Mouse (Mus musculus): Measurements from ENCODE around the gene Adamts6. TPM values are rescaled to one million over a fixed set of nuclear protein-coding genes. Genes with fewer than 3 reads are reported as not detected.

Adamts6 gene
- polyA plus RNA-seq, 1 experiment: 1.7 TPM

- DNase-seq: no peak
- WGBS: 52% methylated on average over 7 of the region's 7 CpGs
- Histone ChIP-seq H3K4me3 (ENCODE audit: insufficient read depth, low read depth, low read length) (no peak overlapping the region), H3K36me3 (ENCODE audit: control insufficient read depth, insufficient read depth, low read length) (no peaks in the 10 kb centered on the region), H3K4me1 (ENCODE audit: control insufficient read depth, insufficient read depth, low read length) (no peaks in the 10 kb centered on the region), H3K27ac (ENCODE audit: insufficient read depth, low read depth, low read length) (no peak overlapping the region), H3K27me3 (replicated peaks; ENCODE audit: control insufficient read depth, insufficient read depth, low read length) (no peaks in the 10 kb centered on the region)
- TF ChIP-seq CTCF (conservative IDR thresholded peaks at IDR 0.05; ENCODE audit: insufficient read depth, insufficient read length, low read depth, low read length) (no peak), POLR2A (IDR thresholded peaks at IDR 0.05; ENCODE audit: low read depth, low read length) (no peak)
Measured at GRCm38 (mm10) chr13:104540861-104541398, 253.3 kb downstream of the Adamts6 start.

- Histone ChIP-seq H3K27me3 (replicated peaks; ENCODE audit: control insufficient read depth, insufficient read depth, low read length) (no peaks in the 10 kb centered on the region), H3K27ac (ENCODE audit: insufficient read depth, low read depth, low read length) (no peak overlapping the region), H3K36me3 (ENCODE audit: control insufficient read depth, insufficient read depth, low read length) (no peaks in the 10 kb centered on the region), H3K4me3 (ENCODE audit: insufficient read depth, low read depth, low read length) (no peak overlapping the region), H3K4me1 (ENCODE audit: control insufficient read depth, insufficient read depth, low read length) (no peaks in the 10 kb centered on the region)
- TF ChIP-seq POLR2A (IDR thresholded peaks at IDR 0.05; ENCODE audit: low read depth, low read length): no peak
- TF ChIP-seq CTCF (conservative IDR thresholded peaks at IDR 0.05; ENCODE audit: insufficient read depth, insufficient read length, low read depth, low read length): no peak
- DNase-seq: no peak
- 78% methylated on average over 10 of the region's 10 CpGs for WGBS
Measured at GRCm38 (mm10) chr13:104542123-104542758, 254.6 kb downstream of the Adamts6 start.

DNA sequence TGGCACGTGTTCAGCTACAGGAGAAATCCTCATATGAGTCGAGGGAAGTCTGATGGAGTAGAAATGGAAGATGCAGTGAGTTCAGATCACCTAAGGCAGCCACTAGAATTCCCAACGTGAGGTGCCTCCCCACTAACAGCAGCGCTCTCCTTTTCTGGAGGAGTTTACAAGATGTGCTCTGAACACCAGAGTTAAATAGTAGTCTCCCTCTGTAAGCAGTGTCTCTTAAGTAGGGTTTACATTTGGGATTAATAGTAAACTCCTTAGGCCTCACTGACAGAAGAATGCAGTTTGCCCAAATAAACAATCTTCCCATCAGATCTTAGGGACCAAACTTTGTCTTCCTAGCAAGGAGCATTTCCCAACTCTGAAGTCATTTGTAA, 255.1 kb downstream of the Adamts6 start:
- H3K4me1 ChIP-seq (ENCODE audit: control insufficient read depth, insufficient read depth, low read length): no peaks in the 10 kb centered on the region
- WGBS: 72% methylated on average over 4 of the region's 4 CpGs
- H3K27ac ChIP-seq (ENCODE audit: insufficient read depth, low read depth, low read length): no peak overlapping the region
- H3K27me3 ChIP-seq (replicated peaks; ENCODE audit: control insufficient read depth, insufficient read depth, low read length): no peaks in the 10 kb centered on the region
- DNase-seq: no peak
- H3K36me3 ChIP-seq (ENCODE audit: control insufficient read depth, insufficient read depth, low read length): no peaks in the 10 kb centered on the region
- no peak overlapping the region for H3K4me3 ChIP-seq (ENCODE audit: insufficient read depth, low read depth, low read length)
- TF ChIP-seq POLR2A (IDR thresholded peaks at IDR 0.05; ENCODE audit: low read depth, low read length) (no peak), CTCF (conservative IDR thresholded peaks at IDR 0.05; ENCODE audit: insufficient read depth, insufficient read length, low read depth, low read length) (no peak)

Other genes starting within 250 kb of the Adamts6 start
- 10.7 and 11.3 TPM in 2 replicates for gene Nln, start 178.2 kb upstream of the Adamts6 start, polyA plus RNA-seq (2012; rRNA removed)
- gene Sgtb, start 178.1 kb upstream of the Adamts6 start, polyA plus RNA-seq (2012; rRNA removed): 1.1 and 1.3 TPM in 2 replicates
- 10.3 and 12.1 TPM in 2 replicates for gene Trappc13, start 109.4 kb upstream of the Adamts6 start, polyA plus RNA-seq (2012; rRNA removed)
- 2.8 and 4.0 TPM in 2 replicates for gene Trim23, start 109.0 kb upstream of the Adamts6 start, polyA plus RNA-seq (2012; rRNA removed)
- gene Cenpk, start 59.2 kb upstream of the Adamts6 start, polyA plus RNA-seq (2012; rRNA removed): 0.16 and 0.17 TPM in 2 replicates
- gene Ppwd1, start 59.0 kb upstream of the Adamts6 start, polyA plus RNA-seq (2012; rRNA removed): 1.4 and 2.0 TPM in 2 replicates

Data from kidney, adult 2 months (tissue).